Mouse (Mus musculus) G1E (cell line): Measurements from ENCODE around the gene AI467606.

Source experiments
- CTCF ChIP-seq: IDR thresholded peaks from 2 replicates; pipeline ENCODE4 v1.5.1; 2012; ENCODE audit warnings: low read depth, low read length, inconsistent platforms, mixed read lengths
- GATA1 ChIP-seq: IDR thresholded peaks from 2 replicates; pipeline ENCODE4 v1.6.1; 2012; ENCODE audit warnings: borderline replicate concordance, low read length, inconsistent platforms, mixed read lengths
- POLR2AphosphoS5 ChIP-seq: IDR thresholded peaks from 2 replicates; pipeline ENCODE4 v1.6.1; 2012; ENCODE audit warnings: low read depth, low read length, inconsistent platforms; ENCODE audit not compliant: insufficient replicate concordance
- TAL1 ChIP-seq: conservative IDR thresholded peaks from 2 replicates; pipeline ENCODE4 v1.6.1; 2012; ENCODE audit warnings: low read depth, low read length, inconsistent platforms, mixed read lengths

DNA sequence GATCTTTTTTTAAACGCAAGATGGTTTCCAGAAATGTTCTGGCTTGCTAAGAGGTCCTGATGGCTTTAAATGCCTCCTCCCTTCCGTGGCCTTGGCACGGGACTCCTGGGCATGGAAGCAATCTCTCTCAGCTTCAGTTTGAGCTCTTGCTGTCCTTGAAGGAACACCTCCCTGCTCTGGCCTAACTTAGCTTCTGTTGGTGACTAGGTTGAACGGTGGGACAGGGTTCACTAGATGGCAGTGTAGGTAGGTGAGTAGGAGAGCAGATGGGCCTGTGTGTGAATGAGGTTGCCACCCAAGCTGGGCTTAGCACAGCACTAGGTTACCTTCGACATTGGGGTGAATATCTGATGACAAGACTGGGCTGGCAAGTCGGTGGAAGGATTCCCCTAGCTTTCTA is 12.8 kb downstream of the AI467606 start:
- TF ChIP-seq CTCF: no peak
- TF ChIP-seq GATA1: no peak
- no peak for TF ChIP-seq POLR2AphosphoS5
- TF ChIP-seq TAL1: no peak
